Mouse (Mus musculus) heart, postnatal 0 days (tissue): ENCODE results near the gene Gm20662. TPM values are rescaled to one million over a fixed set of nuclear protein-coding genes. Genes with fewer than 3 reads are reported as not detected.
"Not testable (repeated sequence)": the region's sequence is repeated elsewhere in the genome, so short reads cannot be mapped to it uniquely, and the experiment has no call there.

Source experiments
- ATAC-seq: fragments of 200-750 bp; cut with Nextera tagmentation; 2 replicates; pipeline ENCODE4 v1.8.0; 2017; ENCODE audit warnings: low read depth, moderate number of reproducible peaks, moderate library complexity; ENCODE audit not compliant: insufficient read depth
- DNase-seq: peaks from one replicate; pipeline ENCODE4 v3.0.0-alpha.2; 2016; ENCODE audit warnings: low spot score
- H3K27ac ChIP-seq: fragments of 300-500 bp; sonication (generic); 2 replicates; pipeline ENCODE4 v1.5.1; 2014; ENCODE audit warnings: low read depth, mild to moderate bottlenecking
- H3K27me3 ChIP-seq: fragments of 300-500 bp; sonication (generic); 2 replicates; pipeline ENCODE4 v1.6.1; 2014; ENCODE audit warnings: low read length, mixed read lengths; ENCODE audit not compliant: control insufficient read depth, insufficient read depth
- H3K36me3 ChIP-seq: fragments of 300-500 bp; sonication (generic); replicated peaks from 2 replicates; pipeline ENCODE4 v1.6.1; 2014; ENCODE audit warnings: low read length, mixed read lengths; ENCODE audit not compliant: control insufficient read depth, insufficient read depth
- H3K4me1 ChIP-seq: fragments of 300-500 bp; sonication (generic); 2 replicates; pipeline ENCODE4 v1.6.1; 2014; ENCODE audit warnings: antibody characterized with exemption; ENCODE audit not compliant: control insufficient read depth, insufficient read depth
- H3K4me2 ChIP-seq: fragments of 300-500 bp; sonication (generic); 2 replicates; pipeline ENCODE4 v1.6.1; 2014; ENCODE audit warnings: low read depth, mild to moderate bottlenecking, low read length, moderate library complexity
- H3K4me3 ChIP-seq: fragments of 300-500 bp; sonication (generic); 2 replicates; pipeline ENCODE4 v1.5.1; 2014; ENCODE audit warnings: low read depth, low read length
- H3K9ac ChIP-seq: fragments of 300-500 bp; sonication (generic); replicated peaks from 2 replicates; pipeline ENCODE4 v1.6.1; 2014; ENCODE audit warnings: low read depth, low read length, mixed read lengths
- H3K9me3 ChIP-seq: fragments of 300-500 bp; sonication (generic); replicated peaks from 2 replicates; pipeline ENCODE4 v1.6.1; 2016; ENCODE audit warnings: low read length; ENCODE audit not compliant: control insufficient read depth
- CTCF ChIP-seq: IDR thresholded peaks from 2 replicates; pipeline ENCODE4 v1.5.1; 2016; ENCODE audit warnings: antibody characterized with exemption, control low read depth, low read depth
- EP300 ChIP-seq: IDR thresholded peaks from 2 replicates; pipeline ENCODE4 v1.6.1; 2016; ENCODE audit warnings: antibody characterized with exemption, low read depth
- WGBS: fragments of 180-500 bp; shearing (Covaris S2); extraction: QIAGEN DNeasy Blood & Tissue Kit; methylation state at CpG from one replicate; pipeline ENCODE4 v1.1.7; 2014; 5-methylcytosine and 5-hydroxymethylcytosine counted together
- polyA plus RNA-seq: library from polyadenylated mRNA; unstranded; fragments of >200 nt; fragmentation: Nextera tagmentation; extraction: Ambion mirVana; gene quantifications from 2 replicates; pipeline ENCODE4 v1.2.1, GENCODE M21; 2015
- total RNA-seq: library from RNA; depleted of rRNA; stranded (reverse); fragments of >200 nt; gene quantifications from 2 replicates; pipeline ENCODE4 v1.2.3, GENCODE M21; 2014; ENCODE audit warnings: low replicate concordance

Gm20662 gene
- total and polyA plus RNA-seq, 2 experiments from 2014 or later, result 0.56 to 1.8 TPM

GRCm38 (mm10) chr9:108002778-108003530 is 6.8 kb downstream of the Gm20662 start:
- DNase-seq, result no peak
- H3K4me3 ChIP-seq, result peak overlapping the region; percentile 92

DNA sequence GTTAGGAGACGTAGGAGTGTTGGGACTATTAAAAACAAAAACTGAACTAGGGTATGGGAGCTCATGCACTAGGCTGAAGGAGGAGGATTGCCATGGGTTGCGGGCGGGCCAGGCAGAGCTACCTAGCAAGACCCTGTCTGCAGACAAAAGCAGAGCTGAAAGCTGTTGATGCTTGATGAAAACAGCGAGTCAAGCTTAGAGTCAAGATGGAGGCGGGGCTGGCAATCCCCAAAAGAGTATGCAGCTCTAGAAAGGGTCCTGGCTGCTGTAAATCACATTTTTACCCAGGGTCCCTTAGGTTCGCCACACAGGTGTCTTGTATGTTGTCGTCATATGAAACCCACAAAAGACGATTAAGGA is 7.4 kb downstream of the Gm20662 start:
- Histone ChIP-seq H3K27ac (peak overlapping the region; percentile 95), H3K4me3 (peak overlapping the region; percentile 92), H3K9me3 (no peaks in the 10 kb centered on the region), H3K4me1 (peaks cover 20% of the 10 kb centered on the region), H3K4me2 (peak overlapping the region; percentile 79), H3K36me3 (no peaks in the 10 kb centered on the region), H3K9ac (peak overlapping the region; percentile 95), H3K27me3 (no peaks in the 10 kb centered on the region)
- TF ChIP-seq CTCF (no peak), EP300 (no peak)
- WGBS, result 17% methylated on average over 8 of the region's 8 CpGs
- DNase-seq, result no peak
- no peak for ATAC-seq

More at GRCm38 (mm10) chr9:108002778-108003530, 6.8 kb downstream of the Gm20662 start:
- H3K36me3 ChIP-seq, result no peaks in the 10 kb centered on the region
- peak overlapping the region; percentile 95 for H3K27ac ChIP-seq
- H3K27me3 ChIP-seq, result no peaks in the 10 kb centered on the region
- peak overlapping the region; percentile 95 for H3K9ac ChIP-seq
- peaks cover 20% of the 10 kb centered on the region for H3K4me1 ChIP-seq
- H3K9me3 ChIP-seq, result no peaks in the 10 kb centered on the region
- H3K4me2 ChIP-seq, result peak overlapping the region; percentile 79
- under 1% methylated on average over 49 of the region's 50 CpGs for WGBS
- no peak for TF ChIP-seq EP300
- ATAC-seq, result peak; percentile 32

GRCm38 (mm10) chr9:108008041-108008440 is 11.9 kb downstream of the Gm20662 start:
- TF ChIP-seq EP300, result no peak
- 92% methylated on average over 5 of the region's 5 CpGs for WGBS
- H3K4me2 ChIP-seq, result no peak overlapping the region
- H3K4me1 ChIP-seq, result peaks cover 20% of the 10 kb centered on the region
- no peak overlapping the region for H3K27ac ChIP-seq
- no peak overlapping the region for H3K4me3 ChIP-seq
- H3K9me3 ChIP-seq, result no peaks in the 10 kb centered on the region
- H3K9ac ChIP-seq, result no peak overlapping the region
- no peak for ATAC-seq
- peaks cover 11% of the 10 kb centered on the region; the same call in 1 of the 2 replicates for H3K36me3 ChIP-seq
- no peaks in the 10 kb centered on the region for H3K27me3 ChIP-seq
- DNase-seq, result no peak

DNA sequence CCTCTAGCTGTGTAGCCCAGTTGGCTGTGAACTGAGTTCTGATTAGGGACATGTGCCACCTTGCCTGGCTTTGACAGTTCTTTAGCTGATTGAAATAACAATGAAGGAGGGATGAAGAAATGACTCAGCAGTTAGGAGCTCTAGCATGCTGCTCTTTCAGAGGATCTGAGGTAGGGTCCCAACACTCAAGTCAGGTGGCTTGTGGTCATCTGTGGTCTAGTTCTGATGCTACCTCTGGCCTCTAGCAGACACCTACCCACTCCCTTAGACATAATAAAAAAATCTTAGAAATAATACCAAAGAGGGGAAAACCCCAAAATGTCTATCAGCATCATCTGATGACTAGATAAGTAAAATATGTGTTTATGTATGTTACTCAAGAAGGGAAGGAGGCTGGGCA is 14.2 kb downstream of the Gm20662 start:
- DNase-seq, result no peak
- H3K36me3 ChIP-seq, result peaks cover 11% of the 10 kb centered on the region; the same call in 1 of the 2 replicates
- H3K4me3 ChIP-seq, result no peak overlapping the region
- ATAC-seq, result no peak
- H3K9ac ChIP-seq, result no peak overlapping the region
- TF ChIP-seq EP300 (no peak), CTCF (no peak)
- no peaks in the 10 kb centered on the region for H3K27me3 ChIP-seq
- H3K4me1 ChIP-seq, result peaks cover under 1% of the 10 kb centered on the region
- H3K4me2 ChIP-seq, result no peak overlapping the region
- no peaks in the 10 kb centered on the region for H3K9me3 ChIP-seq
- no peak overlapping the region for H3K27ac ChIP-seq

DNA sequence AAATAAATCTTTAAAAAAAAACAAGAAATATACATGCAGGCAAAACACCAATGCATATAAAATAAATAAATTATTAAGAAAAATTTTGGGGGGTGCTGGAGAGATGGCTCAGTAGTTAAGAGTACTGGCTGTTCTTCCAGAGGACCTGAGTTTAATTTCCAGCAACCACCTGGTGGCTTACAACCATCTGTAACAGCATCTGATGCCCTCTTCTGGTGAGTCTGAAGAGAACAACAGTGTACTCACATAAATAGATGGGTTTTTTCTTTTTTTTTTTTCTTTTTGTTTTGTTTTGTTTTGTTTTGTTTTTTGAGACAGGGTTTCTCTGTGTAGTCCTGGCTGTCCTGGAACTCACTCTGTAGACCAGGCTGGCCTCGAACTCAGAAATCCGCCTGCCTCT is 17.4 kb downstream of the Gm20662 start:
- not testable (repeated sequence) for H3K4me3 ChIP-seq, ATAC-seq, H3K27ac ChIP-seq, H3K9ac ChIP-seq, H3K9me3 ChIP-seq, DNase-seq, H3K4me1 ChIP-seq, H3K4me2 ChIP-seq, H3K27me3 ChIP-seq
- 100% methylated on average over 2 of the region's 2 CpGs for WGBS
- TF ChIP-seq CTCF, result 0 out of 2 replicates have a peak, but pooled peaks have one; percentile 20
- peaks cover 11% of the 10 kb centered on the region; the same call in 1 of the 2 replicates for H3K36me3 ChIP-seq

- H3K4me1 ChIP-seq, result peaks cover 8% of the 10 kb centered on the region
- DNase-seq (no peak), ATAC-seq (no peak)
- H3K9me3 ChIP-seq, result no peaks in the 10 kb centered on the region
- H3K36me3 ChIP-seq, result peaks cover 8% of the 10 kb centered on the region; the same call in 1 of the 2 replicates
- 79% methylated on average over 3 of the region's 3 CpGs for WGBS
- H3K27me3 ChIP-seq, result no peaks in the 10 kb centered on the region
- no peak overlapping the region for H3K4me2 ChIP-seq
- H3K9ac ChIP-seq, result no peak overlapping the region
- no peak for TF ChIP-seq EP300
- TF ChIP-seq CTCF, result no peak
- no peak overlapping the region for H3K27ac ChIP-seq
- H3K4me3 ChIP-seq, result no peak overlapping the region
These were observed 21.0 kb downstream of the Gm20662 start for GRCm38 (mm10) chr9:108017127-108017526.
